Mouse (Mus musculus) midbrain, embryonic 10.5 days (tissue): ENCODE measurements around the gene Cenpe. TPM values are rescaled to one million over a fixed set of nuclear protein-coding genes. Genes with fewer than 3 reads are reported as not detected.

Experiments used
- DNase-seq: peaks from one replicate; pipeline ENCODE4 v3.0.0-alpha.2; 2017; ENCODE audit warnings: low spot score
- H3K27ac ChIP-seq: fragments of 300-500 bp; sonication (generic); replicated peaks from 2 replicates; pipeline ENCODE4 v1.5.1; 2016; ENCODE audit warnings: mild to moderate bottlenecking
- H3K27me3 ChIP-seq: fragments of 300-500 bp; sonication (generic); 2 replicates; pipeline ENCODE4 v1.6.1; 2016; ENCODE audit warnings: low read depth, mild to moderate bottlenecking; ENCODE audit not compliant: poor library complexity, severe bottlenecking
- H3K36me3 ChIP-seq: fragments of 300-500 bp; sonication (generic); 2 replicates; pipeline ENCODE4 v1.6.1; 2016; ENCODE audit warnings: mild to moderate bottlenecking, moderate library complexity
- H3K4me1 ChIP-seq: fragments of 300-500 bp; sonication (generic); 2 replicates; pipeline ENCODE4 v1.6.1; 2016
- H3K4me3 ChIP-seq: fragments of 300-500 bp; sonication (generic); 2 replicates; pipeline ENCODE4 v1.5.1; 2016; ENCODE audit warnings: mild to moderate bottlenecking, moderate library complexity
- H3K9me3 ChIP-seq: fragments of 300-500 bp; sonication (generic); replicated peaks from 2 replicates; pipeline ENCODE4 v1.6.1; 2016; ENCODE audit warnings: mild to moderate bottlenecking
- WGBS: fragments of 180-500 bp; shearing (Covaris S2); methylation state at CpG from one replicate; pipeline ENCODE4 v1.1.7; 2016; 5-methylcytosine and 5-hydroxymethylcytosine counted together
- polyA plus RNA-seq: library from polyadenylated mRNA; unstranded; fragments of >200 nt; fragmentation: Nextera tagmentation; extraction: Ambion mirVana; gene quantifications from 2 replicates; pipeline ENCODE4 v1.2.1, GENCODE M21; 2016

Gene Cenpe
- polyA plus RNA-seq, 1 experiment from 2014 or later, result 34.8 TPM

- Histone ChIP-seq H3K36me3 (no peaks in the 10 kb centered on the region), H3K4me1 (peaks cover 11% of the 10 kb centered on the region), H3K27ac (no peak overlapping the region; the same call in 1 of the 2 replicates), H3K27me3 (no peaks in the 10 kb centered on the region), H3K9me3 (0 out of 2 replicates have a peak, but pooled peaks cover 7% of the 10 kb centered on the region), H3K4me3 (no peak overlapping the region)
- 73% methylated on average over 2 of the region's 2 CpGs for WGBS
- DNase-seq, result no peak
Observed at GRCm38 (mm10) chr3:135314811-135315210, 102.5 kb downstream of the Cenpe start.

DNA sequence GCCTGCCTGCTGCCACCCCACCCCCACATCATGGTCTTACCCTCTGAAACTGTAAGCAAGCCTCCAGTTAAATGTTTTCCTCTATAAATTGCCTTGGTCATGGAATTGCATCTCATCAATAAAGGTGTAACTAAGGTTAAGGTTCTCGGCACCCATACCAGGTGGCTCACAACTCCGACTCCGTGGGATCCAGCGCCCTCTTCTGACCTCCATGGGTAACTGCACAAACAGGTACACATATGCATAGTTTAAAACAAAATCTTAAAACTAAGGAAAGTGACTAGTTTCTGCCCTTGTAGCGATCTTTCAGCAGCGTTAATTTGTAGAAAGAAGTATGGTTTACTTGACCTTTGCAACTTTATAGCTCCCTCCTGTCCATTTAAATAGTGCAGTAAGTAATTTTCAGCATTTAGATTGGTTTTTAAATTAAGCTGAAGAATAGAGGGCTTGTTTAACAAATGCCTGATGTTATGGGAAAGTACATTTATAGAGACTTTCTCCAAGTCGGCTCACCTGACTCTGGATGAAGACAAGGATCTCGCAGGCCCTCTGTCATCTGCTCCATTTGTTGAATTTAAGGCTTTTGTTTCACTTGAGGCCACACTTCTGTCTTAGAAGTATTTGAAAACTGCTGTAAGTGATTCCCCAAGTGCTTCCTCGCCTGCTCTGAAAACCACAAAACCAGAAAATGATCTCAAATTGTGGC lies 103.5 kb downstream of the Cenpe start:
- H3K27me3 ChIP-seq, result no peaks in the 10 kb centered on the region
- H3K9me3 ChIP-seq, result 0 out of 2 replicates have a peak, but pooled peaks cover 7% of the 10 kb centered on the region
- no peak overlapping the region for H3K27ac ChIP-seq
- H3K4me1 ChIP-seq, result peaks cover 11% of the 10 kb centered on the region
- H3K4me3 ChIP-seq, result no peak overlapping the region
- no peaks in the 10 kb centered on the region for H3K36me3 ChIP-seq
- DNase-seq, result no peak
- 90% methylated on average over 9 of the region's 9 CpGs for WGBS

DNA sequence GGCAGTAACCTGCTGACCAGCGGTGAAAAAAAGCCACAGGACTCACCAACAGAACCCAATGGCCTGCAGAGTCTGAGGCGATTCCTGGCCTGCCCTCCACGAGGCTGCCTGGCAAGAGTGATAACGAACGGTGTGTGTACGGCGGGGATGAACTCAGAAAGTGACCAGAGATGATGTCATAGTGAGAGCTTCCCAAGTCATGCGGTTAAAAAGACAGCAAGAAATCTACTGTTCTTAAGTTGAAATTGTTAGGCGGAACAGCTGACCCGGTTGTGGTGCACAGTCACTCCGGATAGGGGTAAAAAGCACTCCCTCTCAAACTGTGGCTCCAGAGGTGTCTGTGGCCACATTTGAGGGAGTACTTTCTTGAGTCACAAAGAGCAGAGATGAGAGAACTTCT lies 106.0 kb downstream of the Cenpe start:
- WGBS, result 91% methylated on average over 11 of the region's 11 CpGs
- no peaks in the 10 kb centered on the region for H3K36me3 ChIP-seq

More for the DNA sequence above, 106.0 kb downstream of the Cenpe start:
- Histone ChIP-seq H3K4me3 (no peak overlapping the region), H3K9me3 (0 out of 2 replicates have a peak, but pooled peaks cover 7% of the 10 kb centered on the region), H3K4me1 (peaks cover 5% of the 10 kb centered on the region; the same call in 1 of the 2 replicates), H3K27me3 (no peaks in the 10 kb centered on the region), H3K27ac (no peak overlapping the region)
- peak; percentile 6 for DNase-seq

Other genes with a start within 250 kb of the Cenpe start
- gene Bdh2, start 68.7 kb downstream of the Cenpe start, polyA plus RNA-seq, result 6.1 and 8.1 TPM in 2 replicates
- 1.2 and 2.8 TPM in 2 replicates for gene Slc9b2, start 95.2 kb downstream of the Cenpe start, polyA plus RNA-seq
- gene Slc9b1, start 135.5 kb downstream of the Cenpe start, polyA plus RNA-seq, result 0.14 and 0.19 TPM in 2 replicates
- 87.4 and 94.2 TPM in 2 replicates for gene Cisd2, start 211.4 kb downstream of the Cenpe start, polyA plus RNA-seq
- 548 and 568 TPM in 2 replicates for gene Ube2d3, start 225.6 kb downstream of the Cenpe start, polyA plus RNA-seq